Mouse (Mus musculus): ENCODE measurements around the gene Helq.

DNA sequence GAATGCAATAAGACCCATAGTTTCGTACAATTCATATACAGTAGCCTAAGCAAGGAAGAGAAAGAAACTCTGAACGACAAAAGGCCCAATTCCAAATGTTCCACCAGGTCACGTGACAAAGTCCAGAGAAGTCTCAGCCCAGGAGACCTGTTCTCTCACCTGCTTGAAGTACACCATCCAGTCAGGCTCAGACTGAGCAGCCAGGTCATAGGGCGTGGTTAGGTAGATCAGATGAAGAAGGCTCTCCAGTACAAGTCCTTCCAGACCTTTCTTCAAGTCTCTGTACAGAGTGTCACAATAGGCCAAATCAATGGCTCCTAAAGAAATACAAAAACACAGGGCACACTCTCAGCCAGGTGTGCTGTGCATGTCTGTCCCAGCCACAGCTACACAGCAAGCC lies 26.8 kb downstream of the Helq start:
- TF ChIP-seq EP300 (optimal IDR thresholded peaks at IDR 0.05): no peak
- TF ChIP-seq CTCF (IDR thresholded peaks at IDR 0.05; ENCODE audit: low read depth): no peak

All from stomach, postnatal 0 days (tissue).